Mouse (Mus musculus) cerebellum, adult 18-20 months (tissue): Measurements from ENCODE around the gene Pias3.
"Not testable (repeated sequence)": the region's sequence is repeated elsewhere in the genome, so short reads cannot be mapped to it uniquely, and the experiment has no call there.

Experiments used
- DNase-seq, 2 experiments: peaks; one replicate each; pipeline ENCODE4 v3.0.0; 2021

Pias3 gene

GRCm38 (mm10) chr3:96686057-96686456, 10.1 kb upstream of the Pias3 start:
- not testable (repeated sequence) for DNase-seq

- no peak for DNase-seq
These were observed 7.3 kb upstream of the Pias3 start for GRCm38 (mm10) chr3:96688854-96689253.

DNA sequence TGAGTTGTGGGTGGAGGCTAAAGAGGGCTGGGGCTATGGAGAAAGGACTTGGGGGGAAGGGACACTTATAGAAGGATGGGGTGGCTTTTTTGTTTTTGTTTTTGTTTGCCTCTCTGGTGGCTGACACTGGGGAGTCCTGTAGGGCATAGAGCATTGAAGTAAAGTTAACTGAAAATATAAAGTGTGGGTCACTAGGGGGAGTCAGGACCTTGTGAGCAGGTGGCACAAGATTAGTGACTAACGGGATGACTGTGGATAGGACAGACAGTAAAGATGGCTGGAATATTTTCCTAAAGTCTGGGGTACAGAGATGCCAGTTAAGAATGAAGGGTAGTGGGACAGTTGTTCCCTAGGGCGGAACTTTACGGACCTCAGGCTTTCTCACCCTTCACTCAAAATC, 5.9 kb upstream of the Pias3 start:
- no peak for DNase-seq

DNA sequence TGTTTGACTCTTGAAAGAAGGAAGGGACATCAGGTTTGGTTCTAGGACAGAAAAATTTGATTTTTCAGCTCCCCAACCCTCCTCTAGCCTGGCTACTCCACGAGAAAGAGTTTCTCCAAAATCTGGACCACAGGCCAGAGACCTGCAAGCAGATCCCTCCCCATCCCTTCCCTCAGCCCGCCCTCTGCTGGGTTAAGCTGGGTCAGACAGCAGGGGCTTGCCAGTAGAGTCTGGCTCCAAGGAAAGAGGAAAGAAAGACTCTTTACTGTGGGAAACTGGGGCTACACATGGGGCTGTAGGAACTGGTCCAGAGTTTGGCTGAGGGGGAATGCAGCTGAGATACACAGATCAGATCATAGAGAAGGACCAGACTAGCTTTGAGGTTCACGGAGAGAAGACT, 3.7 kb upstream of the Pias3 start:
- DNase-seq: no peak

DNA sequence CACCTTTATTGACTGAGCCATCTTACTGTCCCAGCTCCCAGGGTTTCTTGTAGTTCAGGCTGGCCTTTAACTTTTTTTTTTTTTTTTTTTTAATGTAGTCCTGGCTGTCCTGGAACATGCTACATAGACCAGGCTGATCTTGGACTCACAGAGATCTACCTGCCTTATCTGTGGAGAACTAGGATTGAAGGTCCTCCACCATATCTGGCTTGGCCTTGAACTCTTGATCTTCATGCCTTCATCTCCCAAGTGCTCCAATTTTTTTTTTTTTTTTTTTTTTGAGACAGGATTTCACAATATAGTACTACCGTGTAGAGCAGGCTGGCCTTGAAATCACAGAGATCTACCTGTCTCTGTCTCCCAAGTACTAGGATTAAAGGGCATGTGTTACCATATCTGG, 2.6 kb upstream of the Pias3 start:
- no peak for DNase-seq

- DNase-seq: peak; percentile 89 to 91
These were observed 865 bp downstream of the Pias3 start for GRCm38 (mm10) chr3:96696766-96697732.

GRCm38 (mm10) chr3:96698993-96699690, 3.0 kb downstream of the Pias3 start:
- peak; percentile 27 to 30 for DNase-seq

GRCm38 (mm10) chr3:96700376-96700775, 4.2 kb downstream of the Pias3 start:
- peak in 1 of 2 experiments; percentile 32 for DNase-seq

- DNase-seq: no peak
These were observed 4.8 kb downstream of the Pias3 start for GRCm38 (mm10) chr3:96701003-96701402.

- DNase-seq: no peak
These were observed 8.6 kb downstream of the Pias3 start for GRCm38 (mm10) chr3:96704778-96705177.

DNA sequence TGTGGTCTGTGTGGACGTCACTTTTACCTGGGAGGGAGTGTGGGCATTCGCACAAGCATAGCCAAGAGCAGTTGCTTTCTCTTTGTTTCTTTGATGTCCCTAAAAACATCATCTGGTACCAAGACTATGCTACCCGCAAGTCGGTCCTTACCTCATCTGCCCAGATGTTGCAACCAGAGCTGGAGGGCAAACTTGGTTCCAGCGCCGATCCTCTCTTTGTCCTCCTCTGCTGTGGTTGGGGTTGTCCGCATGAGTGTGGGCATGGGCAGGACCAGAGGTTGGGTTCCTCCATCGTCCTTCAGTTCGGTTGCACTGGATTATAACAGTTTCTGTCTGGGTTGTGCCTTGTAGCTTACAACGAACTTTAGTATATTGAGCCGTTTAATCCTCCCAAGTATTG, 10.0 kb downstream of the Pias3 start:
- DNase-seq: no peak

GRCm38 (mm10) chr3:96706984-96707383, 10.8 kb downstream of the Pias3 start:
- no peak for DNase-seq

DNA sequence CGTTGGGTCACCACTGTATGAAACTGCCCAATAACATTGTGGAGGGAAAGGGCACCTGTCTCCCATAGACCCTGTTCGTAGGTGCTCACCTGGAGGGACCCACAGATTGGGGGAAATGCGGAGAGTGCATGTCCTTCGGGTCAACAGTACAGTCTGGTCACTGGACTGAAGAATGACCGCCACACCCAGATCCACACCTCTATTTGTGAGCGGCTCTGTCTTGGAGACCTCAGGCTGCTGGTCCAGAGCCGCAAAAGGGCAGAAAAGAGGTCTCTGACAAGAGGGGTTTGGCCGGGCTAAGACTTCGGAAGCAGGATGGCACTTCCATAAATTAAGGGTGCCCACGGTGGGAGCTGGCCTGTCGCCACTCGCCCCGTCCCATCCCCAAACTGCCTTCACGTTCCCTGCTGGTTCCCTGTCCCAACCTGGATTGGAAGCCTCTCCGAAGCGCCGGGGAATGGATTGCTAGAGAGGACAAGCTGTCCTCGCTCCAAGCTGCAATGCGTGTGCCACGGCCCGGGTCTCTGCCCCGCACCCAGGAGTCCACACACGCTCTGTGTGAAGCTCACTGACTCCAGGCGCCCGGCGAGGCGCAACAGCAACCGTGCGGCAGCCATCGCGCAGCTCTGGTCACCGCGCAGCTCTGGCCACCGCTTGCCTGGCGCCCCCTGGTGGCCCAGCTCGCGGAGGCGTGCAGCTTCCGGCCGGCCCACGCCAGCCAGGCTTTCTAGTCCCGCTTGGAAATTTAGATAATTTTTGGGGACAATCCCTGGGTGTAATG, 11.9 kb downstream of the Pias3 start, which contains the start of gene Nudt17:
Nudt17 (minus strand) TSS at position 660 of the 781 bp plus-strand sequence.
- DNase-seq: peak; percentile 79 to 95

GRCm38 (mm10) chr3:96708684-96709064, 12.5 kb downstream of the Pias3 start:
- no peak for DNase-seq

DNA sequence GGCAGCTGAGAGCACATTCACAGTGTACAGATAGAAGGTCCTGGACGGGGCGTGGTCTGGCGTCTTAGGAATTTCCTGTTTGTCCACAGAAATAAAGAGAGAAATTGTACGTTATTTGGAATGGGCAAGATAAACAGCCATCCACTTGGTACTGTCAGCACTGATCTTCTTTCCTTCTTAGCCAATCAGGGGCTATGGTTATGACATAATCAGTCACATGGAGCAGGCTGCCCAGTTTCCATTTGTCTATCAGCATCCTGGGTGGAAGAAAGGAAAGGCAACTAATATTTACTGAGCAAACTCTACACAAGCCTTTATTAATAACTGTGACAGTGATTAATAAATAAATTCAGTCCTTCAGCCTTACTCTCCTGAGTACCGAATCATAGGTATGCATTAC, 18.1 kb downstream of the Pias3 start:
- DNase-seq: no peak

DNA sequence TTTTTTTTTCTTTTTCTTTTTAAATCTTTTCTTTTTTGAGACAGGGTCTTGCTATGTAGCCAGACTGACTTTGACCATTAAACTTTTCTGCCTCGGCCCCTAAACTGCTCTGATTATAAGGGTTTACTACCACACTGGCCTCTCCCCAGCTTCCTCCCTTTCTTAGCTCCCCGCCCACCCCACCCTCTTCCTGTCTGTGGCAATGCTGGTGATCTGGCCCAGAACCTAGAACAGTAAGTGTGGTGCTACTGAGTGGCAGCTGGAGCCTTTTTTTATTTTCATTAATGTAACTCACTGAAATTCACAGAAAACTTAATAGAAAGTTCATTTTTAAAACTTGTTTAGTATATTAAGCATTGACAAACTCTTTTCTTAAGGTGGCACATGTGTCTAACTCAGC, 19.7 kb downstream of the Pias3 start:
- DNase-seq: no peak

DNA sequence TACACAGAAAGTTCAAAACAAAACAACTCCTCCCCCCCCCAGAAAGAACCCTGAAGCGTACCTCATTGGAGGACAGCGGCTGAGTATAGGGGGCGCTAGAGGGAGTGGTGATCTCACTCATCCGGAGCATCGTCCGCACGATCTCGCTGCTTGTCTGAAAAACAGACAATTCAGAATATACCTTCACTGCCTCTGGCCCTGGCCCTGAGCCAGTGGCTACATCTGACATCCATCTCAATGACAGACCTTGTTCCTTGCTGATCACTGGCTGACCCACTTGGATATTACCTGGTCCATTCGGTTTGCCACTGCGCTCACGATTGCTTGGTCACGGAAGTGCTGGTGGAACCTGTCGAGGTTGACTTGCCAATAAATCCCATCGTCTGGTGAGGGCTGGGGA, 23.0 kb downstream of the Pias3 start:
- DNase-seq: peak; percentile 85 to 88

DNA sequence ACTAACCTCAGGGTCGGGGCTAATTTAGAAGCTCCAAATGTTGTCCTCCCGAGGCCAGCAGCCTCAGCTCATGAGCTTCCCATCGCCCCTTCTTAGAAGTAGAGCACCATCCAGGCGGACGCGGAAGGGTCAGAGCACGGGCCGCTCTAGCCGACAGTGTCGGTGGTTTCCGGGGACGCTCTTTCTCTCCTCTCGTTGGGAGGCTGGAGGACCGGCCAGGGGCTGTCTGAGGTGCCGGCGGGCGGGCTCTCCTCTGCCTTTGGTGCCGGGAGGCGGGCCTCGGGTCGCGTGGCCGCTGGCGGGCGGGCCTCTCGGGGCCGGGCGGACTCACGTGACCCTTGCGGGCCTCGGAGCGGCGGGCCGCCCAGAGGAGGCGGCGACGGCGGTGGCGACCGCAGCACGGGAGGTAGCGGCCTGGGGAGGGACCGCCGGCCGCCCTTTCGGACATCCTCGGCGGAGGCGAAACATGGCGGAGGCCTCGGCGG, 31.2 kb downstream of the Pias3 start, which contains the start of the genes Polr3c and Rnf115:
Polr3c (minus strand) TSS at position 286 of the 485 bp plus-strand sequence.
Rnf115 (plus strand) TSS at position 322 of the 485 bp plus-strand sequence.
- DNase-seq: peak; percentile 97 to 98

DNA sequence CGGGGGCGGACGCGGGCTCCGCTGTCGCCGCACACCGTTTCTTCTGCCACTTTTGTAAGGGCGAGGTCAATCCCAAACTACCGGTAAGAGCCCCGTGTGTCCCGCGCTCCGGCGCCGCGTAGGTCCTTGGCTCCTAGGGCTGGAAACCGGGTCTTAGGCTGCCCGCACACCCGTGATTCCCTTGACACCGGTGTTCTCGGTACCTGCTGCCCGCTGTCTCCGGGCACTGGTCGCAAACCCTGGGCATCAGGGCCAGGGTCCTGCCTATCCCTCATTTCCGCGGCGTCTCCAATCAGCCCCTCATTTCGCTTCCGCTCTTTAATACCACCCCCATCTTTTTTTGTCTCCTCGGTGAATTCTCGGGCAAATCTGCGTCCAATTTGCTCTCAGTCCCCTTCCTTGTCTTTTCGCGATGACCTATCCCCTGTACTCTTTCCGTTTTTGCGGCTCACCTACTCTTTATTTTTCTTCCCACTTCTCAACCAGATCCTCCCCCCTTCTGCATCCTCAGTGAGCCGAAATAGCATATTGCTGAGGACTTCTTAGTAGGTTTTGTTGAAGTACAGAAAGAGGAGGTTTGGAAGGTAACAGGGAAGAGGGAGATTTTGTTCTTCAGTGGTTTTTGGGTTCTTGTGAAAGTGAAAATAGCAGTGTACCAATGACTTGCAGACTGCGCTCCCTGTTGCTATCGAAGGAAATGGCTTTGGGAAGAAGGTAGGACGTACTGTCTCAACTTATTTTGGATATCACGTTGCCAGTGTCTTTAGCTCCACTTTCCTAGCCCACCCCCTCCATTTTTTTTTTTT, 31.8 kb downstream of the Pias3 start:
- no peak for DNase-seq

DNA sequence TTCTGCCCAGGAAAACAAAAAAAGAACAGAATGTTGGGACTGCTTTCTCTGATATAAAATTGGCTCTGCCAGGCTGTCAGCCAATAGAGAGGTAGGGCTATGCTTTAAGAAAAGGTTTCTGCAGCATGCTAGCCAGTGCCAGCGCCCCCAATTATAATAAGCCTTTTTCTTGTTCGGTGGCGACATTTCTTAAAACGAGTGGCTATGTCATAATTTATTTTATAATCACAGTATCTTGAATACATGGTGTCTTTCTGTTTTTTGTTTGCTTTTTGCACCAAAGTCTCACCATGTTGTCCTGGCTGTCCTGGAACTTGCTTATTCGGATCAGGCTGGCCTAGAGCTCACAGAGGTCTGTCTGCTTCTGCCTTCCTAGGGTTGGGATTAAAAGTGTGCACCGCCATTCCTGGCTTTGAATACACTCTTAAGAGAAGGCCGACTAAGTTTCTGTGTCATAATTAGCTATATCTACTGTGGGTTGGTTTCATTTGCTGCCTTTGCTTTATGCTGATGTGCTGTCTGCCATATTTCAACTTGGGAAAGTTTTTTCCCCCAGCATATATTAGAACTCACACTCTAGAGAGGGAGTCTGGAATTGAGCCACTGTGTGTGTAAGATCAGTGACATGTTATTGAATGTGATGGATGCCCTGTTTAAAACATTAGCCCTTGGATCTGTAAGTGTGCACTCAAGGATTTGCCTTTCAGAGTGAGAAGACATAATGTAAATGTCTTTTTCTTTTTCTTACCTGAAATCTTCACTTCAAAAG, 32.6 kb downstream of the Pias3 start:
- no peak for DNase-seq

DNA sequence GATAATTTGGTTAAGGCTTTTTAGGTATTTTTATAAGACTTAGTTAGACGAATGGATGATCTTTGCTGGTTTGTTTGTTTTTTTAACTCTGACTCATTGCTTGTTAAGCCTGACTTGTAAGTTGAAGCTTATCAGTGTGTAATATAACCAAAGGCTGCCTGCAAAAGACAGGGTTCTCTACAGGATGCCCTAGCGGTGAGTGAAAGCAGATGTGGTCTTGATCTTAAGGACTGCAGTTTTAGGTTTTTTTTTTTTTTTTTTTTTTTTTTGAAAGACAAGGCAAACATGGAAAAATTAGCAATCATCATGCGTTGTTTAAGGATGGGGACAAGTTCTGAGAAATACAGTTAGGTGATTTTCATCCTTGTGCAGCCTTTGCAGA, 33.2 kb downstream of the Pias3 start:
- DNase-seq: no peak
